In the genomic region with DNA sequence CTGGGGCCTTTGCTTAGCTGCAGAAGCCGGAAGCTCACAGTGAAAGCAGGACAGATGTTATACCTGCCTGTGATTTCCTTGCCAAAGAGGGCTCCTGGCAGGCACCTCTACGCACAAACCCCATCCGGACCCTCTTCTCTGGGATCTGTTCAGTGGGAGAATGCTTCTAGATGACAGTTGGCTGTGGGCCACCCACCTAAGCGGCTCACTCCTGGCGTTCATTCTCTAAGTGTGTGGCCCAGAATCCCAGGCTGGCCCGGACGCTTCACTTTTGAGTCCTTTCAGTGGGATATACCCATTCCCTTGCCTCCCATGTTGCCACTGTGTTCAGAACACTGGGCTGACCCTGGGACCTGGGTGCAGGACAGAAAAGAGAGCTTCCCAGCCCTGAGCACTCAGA, we compare ENCODE assay signal across 22 mouse cellular contexts. TPM values are rescaled to one million over a fixed set of nuclear protein-coding genes. Genes with fewer than 3 reads are reported as not detected.
A peak's percentile ranks its signal among the peaks of the same experiment; 100 is the strongest.
DNase-seq lines count a peak whose midpoint lies in the region; ATAC-seq and TF ChIP-seq lines count a peak whose summit lies in the region.
"Had no signal": no experiment of that assay in that cellular context is flagged by ENCODE, and none has a peak within 500 bp of the region (broad histone marks: within the 10 kb centered on the region; RNA-seq: fewer than 3 reads in every experiment).

No protein-coding gene starts in this region.

- DNase-seq in left cerebral cortex, adult 2 months (ENCODE audit: extremely low spot score in 1 of 2, low spot score in 2 of 2) = no peak
- no peak for DNase-seq in left cerebral cortex, postnatal 36 days (ENCODE audit: low spot score in 2 of 2)
- no peak for DNase-seq in limb, embryonic 10.5 days (ENCODE audit: low spot score)
- DNase-seq: adrenal gland, postnatal 36 days; gastrocnemius, adult 2 months; kidney, adult 18-20 months; kidney, postnatal 14 days; layer of hippocampus, postnatal 36 days; lung, postnatal 10 days; right cerebral cortex, postnatal 25 days had no signal

- 37% methylated on average over 7 of the region's 7 CpGs for WGBS in forebrain, embryonic 15.5 days
- WGBS in limb, embryonic 10.5 days = 64% methylated on average over 7 of the region's 7 CpGs
- WGBS in neural tube, embryonic 14.5 days = 52% methylated on average over 7 of the region's 7 CpGs
- whole genome bisulfite sequencing in intestine, postnatal 0 days = 61% methylated on average over 7 of the region's 7 CpGs
- 62% methylated on average over 7 of the region's 7 CpGs for WGBS in heart, embryonic 11.5 days (ENCODE audit: insufficient replicate concordance)

- no peak for TF ChIP-seq CTCF in left cerebral cortex, adult 2 months (IDR thresholded peaks at IDR 0.05)
- no peak for TF ChIP-seq CTCF in intestine, postnatal 0 days (IDR thresholded peaks at IDR 0.05; ENCODE audit: low read depth)

- H3K4me1 ChIP-seq in forebrain, embryonic 15.5 days = peaks cover 49% of the 10 kb centered on the region
- peaks cover 51% of the 10 kb centered on the region for H3K4me1 ChIP-seq in limb, embryonic 10.5 days
- peaks cover 33% of the 10 kb centered on the region for H3K4me1 ChIP-seq in neural tube, embryonic 14.5 days (ENCODE audit: control insufficient read depth, insufficient read depth, low read length)
- no peaks in the 10 kb centered on the region for H3K4me1 ChIP-seq in intestine, postnatal 0 days (replicated peaks; ENCODE audit: control insufficient read depth, insufficient read depth, low read length)
- H3K4me1 ChIP-seq in heart, embryonic 11.5 days (ENCODE audit: control insufficient read depth, insufficient read depth, low read length) = peaks cover 8% of the 10 kb centered on the region
- H3K4me1 ChIP-seq: liver, embryonic 15.5 days; megakaryocyte, embryonic 14.5 days had no signal

- no peak for ATAC-seq in forebrain, embryonic 15.5 days (replicated peaks)
- ATAC-seq in neural tube, embryonic 14.5 days (ENCODE audit: low read depth) = no peak
- ATAC-seq in intestine, postnatal 0 days = no peak
- ATAC-seq in heart, embryonic 11.5 days (replicated peaks; ENCODE audit: insufficient number of reproducible peaks, low FRiP score, low TSS enrichment) = no peak

- H3K4me2 ChIP-seq in forebrain, embryonic 15.5 days (replicated peaks) = no peak overlapping the region
- no peak overlapping the region for H3K4me2 ChIP-seq in neural tube, embryonic 14.5 days (ENCODE audit: low read depth, low read length)
- no peak overlapping the region for H3K4me2 ChIP-seq in intestine, postnatal 0 days (replicated peaks; ENCODE audit: low read depth)
- no peak overlapping the region for H3K4me2 ChIP-seq in heart, embryonic 11.5 days
- H3K4me2 ChIP-seq: embryonic facial prominence, embryonic 13.5 days; heart, embryonic 13.5 days; liver, embryonic 15.5 days had no signal

- H3K27me3 ChIP-seq in forebrain, embryonic 15.5 days = no peaks in the 10 kb centered on the region
- H3K27me3 ChIP-seq in limb, embryonic 10.5 days (ENCODE audit: low read depth, poor library complexity, severe bottlenecking) = peaks cover 55% of the 10 kb centered on the region
- no peaks in the 10 kb centered on the region for H3K27me3 ChIP-seq in neural tube, embryonic 14.5 days (ENCODE audit: control insufficient read depth, insufficient read depth, low read length)
- no peaks in the 10 kb centered on the region; the same call in 1 of the 2 replicates for H3K27me3 ChIP-seq in intestine, postnatal 0 days (replicated peaks; ENCODE audit: control insufficient read depth, insufficient read depth, low read length)
- peaks cover 13% of the 10 kb centered on the region for H3K27me3 ChIP-seq in heart, embryonic 11.5 days (ENCODE audit: control insufficient read depth, insufficient read depth, low read length)

- no peak overlapping the region for H3K4me3 ChIP-seq in left cerebral cortex, adult 2 months
- H3K4me3 ChIP-seq in forebrain, embryonic 15.5 days = no peak overlapping the region
- H3K4me3 ChIP-seq in limb, embryonic 10.5 days = no peak overlapping the region
- H3K4me3 ChIP-seq in neural tube, embryonic 14.5 days (ENCODE audit: low read depth, low read length) = no peak overlapping the region
- no peak overlapping the region for H3K4me3 ChIP-seq in intestine, postnatal 0 days (ENCODE audit: low read depth, low read length)
- no peak overlapping the region for H3K4me3 ChIP-seq in heart, embryonic 11.5 days (ENCODE audit: low read depth, low read length)
- H3K4me3 ChIP-seq: embryonic facial prominence, embryonic 13.5 days; gastrocnemius, adult 2 months; heart, embryonic 13.5 days; limb, embryonic 13.5 days; liver, embryonic 15.5 days; megakaryocyte, embryonic 14.5 days had no signal

- no peak overlapping the region for H3K9ac ChIP-seq in forebrain, embryonic 15.5 days (replicated peaks)
- no peak overlapping the region; the same call in 1 of the 2 replicates for H3K9ac ChIP-seq in neural tube, embryonic 14.5 days (replicated peaks; ENCODE audit: low read depth, low read length)
- H3K9ac ChIP-seq in intestine, postnatal 0 days (ENCODE audit: low read depth, low read length) = no peak overlapping the region
- no peak overlapping the region for H3K9ac ChIP-seq in heart, embryonic 11.5 days (ENCODE audit: low read depth, low read length)
- H3K9ac ChIP-seq: embryonic facial prominence, embryonic 13.5 days; heart, embryonic 13.5 days; limb, embryonic 13.5 days; liver, embryonic 15.5 days had no signal

- no peaks in the 10 kb centered on the region for H3K36me3 ChIP-seq in forebrain, embryonic 15.5 days
- H3K36me3 ChIP-seq in limb, embryonic 10.5 days = no peaks in the 10 kb centered on the region
- no peaks in the 10 kb centered on the region for H3K36me3 ChIP-seq in neural tube, embryonic 14.5 days (ENCODE audit: control insufficient read depth, insufficient read depth, low read length)
- H3K36me3 ChIP-seq in intestine, postnatal 0 days (ENCODE audit: control insufficient read depth, insufficient read depth) = no peaks in the 10 kb centered on the region
- H3K36me3 ChIP-seq in heart, embryonic 11.5 days (ENCODE audit: control insufficient read depth, insufficient read depth, low read length) = no peaks in the 10 kb centered on the region
- H3K36me3 ChIP-seq: embryonic facial prominence, embryonic 13.5 days; heart, embryonic 13.5 days; limb, embryonic 13.5 days; liver, embryonic 15.5 days had no signal

- intact Hi-C loops in left cerebral cortex, adult 2 months (cut with DNase I) = no loop called here
- intact Hi-C loops in left cerebral cortex, postnatal 36 days (cut with DNase I) = no loop called here

- peak overlapping the region; percentile 69 for H3K27ac ChIP-seq in left cerebral cortex, adult 2 months
- H3K27ac ChIP-seq in forebrain, embryonic 15.5 days (replicated peaks) = peak overlapping the region; percentile 88
- peak overlapping the region; percentile 7; the same call in 1 of the 2 replicates for H3K27ac ChIP-seq in limb, embryonic 10.5 days
- peak overlapping the region; percentile 56; the same call in 1 of the 2 replicates for H3K27ac ChIP-seq in neural tube, embryonic 14.5 days (ENCODE audit: low read depth, low read length)
- no peak overlapping the region for H3K27ac ChIP-seq in intestine, postnatal 0 days (ENCODE audit: low read depth, low read length)
- H3K27ac ChIP-seq in heart, embryonic 11.5 days (ENCODE audit: low read depth, low read length) = no peak overlapping the region
- H3K27ac ChIP-seq: embryonic facial prominence, embryonic 13.5 days; gastrocnemius, adult 2 months; heart, embryonic 13.5 days; limb, embryonic 13.5 days; liver, embryonic 15.5 days had no signal

- no peaks in the 10 kb centered on the region for H3K9me3 ChIP-seq in forebrain, embryonic 15.5 days
- H3K9me3 ChIP-seq in limb, embryonic 10.5 days (replicated peaks) = no peaks in the 10 kb centered on the region
- H3K9me3 ChIP-seq in neural tube, embryonic 14.5 days (ENCODE audit: control insufficient read depth, low read length) = no peaks in the 10 kb centered on the region
- no peaks in the 10 kb centered on the region for H3K9me3 ChIP-seq in intestine, postnatal 0 days (ENCODE audit: control insufficient read depth)
- no peaks in the 10 kb centered on the region for H3K9me3 ChIP-seq in heart, embryonic 11.5 days (replicated peaks; ENCODE audit: control insufficient read depth, low read length)
- H3K9me3 ChIP-seq: embryonic facial prominence, embryonic 13.5 days; heart, embryonic 13.5 days; limb, embryonic 13.5 days; liver, embryonic 15.5 days had no signal

RNA-seq across cellular contexts. Expression of gene Stra6, which starts 23.3 kb away (rescaled TPM):
- total RNA-seq in left cerebral cortex, adult 2 months (2021) = 1 to 10 TPM; 8.0 to 8.5 TPM
- total RNA-seq in left cerebral cortex, postnatal 36 days (2021) = 1 to 10 TPM; 5.6 to 7.3 TPM
- polyA plus RNA-seq in forebrain, embryonic 15.5 days (2015; fragmentation: Nextera tagmentation; extraction: Ambion mirVana) = 8.7 and 10.8 TPM in 2 replicates
- 45.3 and 59.9 TPM in 2 replicates for polyA plus RNA-seq in limb, embryonic 10.5 days (2016; fragmentation: Nextera tagmentation; extraction: Ambion mirVana)
- 6.0 and 28.4 TPM in 2 replicates for polyA plus RNA-seq in neural tube, embryonic 14.5 days (2014; fragmentation: Nextera tagmentation; extraction: Ambion mirVana)
- 0.48 and 0.71 TPM in 2 replicates for polyA plus RNA-seq in intestine, postnatal 0 days (2015; fragmentation: Nextera tagmentation; extraction: Ambion mirVana)
- polyA plus RNA-seq in heart, embryonic 11.5 days (2014; fragmentation: Nextera tagmentation; extraction: Ambion mirVana) = 3.4 and 4.0 TPM in 2 replicates
- total RNA-seq: granulocyte monocyte progenitor cell, adult 5-6 weeks; hematopoietic stem cell, adult 5-6 weeks had no signal

RNA-seq across cellular contexts. Expression of gene Ccdc33, which starts 31.8 kb away (rescaled TPM):
- total RNA-seq in left cerebral cortex, adult 2 months (2021) = 1 to 10 TPM in 1 of 2 experiments, under 1 TPM in 1; 0.86 to 1.3 TPM
- total RNA-seq in left cerebral cortex, postnatal 36 days (2021) = 1 to 10 TPM in 1 of 2 experiments, under 1 TPM in 1; 0.49 to 1.1 TPM
- polyA plus RNA-seq in forebrain, embryonic 15.5 days (2015; fragmentation: Nextera tagmentation; extraction: Ambion mirVana) = 0.93 and 1.1 TPM in 2 replicates
- 0.26 and 0.34 TPM in 2 replicates for polyA plus RNA-seq in limb, embryonic 10.5 days (2016; fragmentation: Nextera tagmentation; extraction: Ambion mirVana)
- 0.13 TPM in 1 of 2 replicates, not detected in the other for polyA plus RNA-seq in neural tube, embryonic 14.5 days (2014; fragmentation: Nextera tagmentation; extraction: Ambion mirVana)
- polyA plus RNA-seq in intestine, postnatal 0 days (2015; fragmentation: Nextera tagmentation; extraction: Ambion mirVana) = 0.14 and 0.16 TPM in 2 replicates
- 0.37 TPM in 1 of 2 replicates, not detected in the other for polyA plus RNA-seq in heart, embryonic 11.5 days (2014; fragmentation: Nextera tagmentation; extraction: Ambion mirVana)
- total RNA-seq: gastrocnemius, adult 2 months; granulocyte monocyte progenitor cell, adult 5-6 weeks; hematopoietic stem cell, adult 5-6 weeks had no signal
- polyA plus RNA-seq: embryonic facial prominence, embryonic 13.5 days; liver, embryonic 15.5 days; stomach, embryonic 16.5 days had no signal

Comparison
In these comparisons a context has a peak if more than half of its experiments do, and no peak if none do; other contexts are left out.
1. H3K27ac ChIP-seq: peak in left cerebral cortex, adult 2 months (single experiment), forebrain, embryonic 15.5 days (single experiment), limb, embryonic 10.5 days (single experiment) and neural tube, embryonic 14.5 days (single experiment); none in intestine, postnatal 0 days (single experiment) and heart, embryonic 11.5 days (single experiment).